14 mouse cellular contexts compared by ENCODE assay signal in the genomic region with DNA sequence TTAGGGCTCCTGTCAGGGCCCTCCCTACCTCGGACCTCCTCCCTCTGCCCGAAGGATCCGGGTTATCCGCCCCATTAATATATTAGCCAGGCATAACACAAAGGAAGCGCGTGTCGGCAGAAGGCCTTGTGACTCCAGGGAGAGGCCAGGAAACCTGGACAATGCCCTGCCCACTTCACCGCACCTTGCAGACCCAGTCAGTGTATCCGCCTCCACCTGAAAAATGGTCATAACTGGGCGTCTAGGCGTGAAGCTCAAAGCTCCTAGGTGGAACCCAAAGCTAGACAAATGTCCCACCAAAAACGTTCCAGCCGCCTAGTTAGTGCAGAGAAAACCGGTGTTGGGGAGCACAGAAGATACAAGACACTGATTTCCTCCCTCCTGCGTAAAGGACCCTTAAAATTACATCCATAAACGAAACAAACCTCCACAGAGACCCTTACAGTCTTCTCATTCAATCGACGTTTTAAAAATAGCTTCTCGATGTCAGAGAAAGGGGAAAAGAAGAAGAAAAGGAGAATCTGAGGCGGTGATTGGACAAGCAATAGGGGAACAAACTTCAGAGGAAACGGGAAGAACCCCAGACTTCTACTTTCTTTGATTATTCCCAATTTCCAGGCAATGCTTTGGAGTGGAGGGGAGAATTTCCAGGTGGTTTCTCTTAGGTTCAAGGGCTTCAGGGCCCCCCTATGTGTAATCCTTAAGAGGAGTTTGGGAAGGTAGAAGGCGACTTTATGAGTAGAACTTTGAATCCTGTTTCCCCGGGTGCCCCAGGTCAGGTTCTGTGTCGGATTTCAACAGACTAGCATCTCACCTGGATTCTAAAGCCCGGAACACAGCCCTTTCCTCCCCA. TPM values are rescaled to one million over a fixed set of nuclear protein-coding genes. Genes with fewer than 3 reads are reported as not detected.
DNase-seq lines count a peak whose midpoint lies in the region; ATAC-seq and TF ChIP-seq lines count a peak whose summit lies in the region.
"Had no signal": no experiment of that assay in that cellular context is flagged by ENCODE, and none has a peak within 500 bp of the region (broad histone marks: within the 10 kb centered on the region; RNA-seq: fewer than 3 reads in every experiment).

No protein-coding gene starts in this region.

- peak; percentile 58 for DNase-seq in neural tube, embryonic 10.5 days (ENCODE audit: extremely low spot score, low spot score)
- peak; percentile 69 for DNase-seq in lung, adult 2 months
- no peak for DNase-seq in natural killer cell, adult 2 months (ENCODE audit: low spot score in 2 of 2)
- DNase-seq in left cerebral cortex, adult 11 months (ENCODE audit: low spot score), result no peak
- no peak for DNase-seq in layer of hippocampus, adult 2 months (ENCODE audit: low spot score in 2 of 2)
- DNase-seq: adrenal gland, adult 8-10 months; cerebellum, adult 11 months had no signal

- H3K27me3 ChIP-seq in neural tube, embryonic 15.5 days (replicated peaks), result peaks cover 87% of the 10 kb centered on the region
- H3K27me3 ChIP-seq in intestine, embryonic 15.5 days (replicated peaks), result peaks cover 47% of the 10 kb centered on the region
- H3K27me3 ChIP-seq in small intestine, adult 2 months (ENCODE audit: control insufficient read depth, insufficient read depth, low read length), result peaks cover 19% of the 10 kb centered on the region

- H3K27ac ChIP-seq in neural tube, embryonic 15.5 days (replicated peaks), result no peak overlapping the region
- peak overlapping the region; percentile 86 for H3K27ac ChIP-seq in intestine, embryonic 15.5 days
- peak overlapping the region; percentile 32; the same call in 1 of the 2 replicates for H3K27ac ChIP-seq in small intestine, adult 2 months (ENCODE audit: insufficient read depth, low read depth, low read length)
- no peak overlapping the region for H3K27ac ChIP-seq in layer of hippocampus, adult 2 months
- H3K27ac ChIP-seq: macrophage had no signal

- H3K4me3 ChIP-seq in neural tube, embryonic 15.5 days (replicated peaks), result no peak overlapping the region
- H3K4me3 ChIP-seq in intestine, embryonic 15.5 days (replicated peaks), result 0 out of 2 replicates have a peak overlapping the region, but pooled peaks have one; percentile 4
- no peak overlapping the region for H3K4me3 ChIP-seq in lung, adult 2 months (replicated peaks; ENCODE audit: extremely low read depth, low read depth, low read length)
- H3K4me3 ChIP-seq in small intestine, adult 2 months (ENCODE audit: low read depth, low read length), result peak overlapping the region; percentile 42
- no peak overlapping the region for H3K4me3 ChIP-seq in layer of hippocampus, adult 2 months

- WGBS in neural tube, embryonic 15.5 days, result 1% methylated on average over 25 of the region's 25 CpGs
- WGBS in intestine, embryonic 15.5 days, result 2% methylated on average over 25 of the region's 25 CpGs
- 5% methylated on average over 25 of the region's 25 CpGs for WGBS in lung, adult 2 months
- 4% methylated on average over 25 of the region's 25 CpGs for WGBS in small intestine, adult 2 months

- TF ChIP-seq POLR2A in lung, adult 2 months (IDR thresholded peaks at IDR 0.05; ENCODE audit: borderline replicate concordance, extremely low read depth, low read depth, low read length), result peak; percentile 23; the same call in 1 of the 2 replicates
- TF ChIP-seq POLR2A in small intestine, adult 2 months (IDR thresholded peaks at IDR 0.05; ENCODE audit: low read depth, low read length), result no peak

- no peak; the same call in 1 of the 2 replicates for ATAC-seq in neural tube, embryonic 15.5 days (ENCODE audit: low FRiP score)
- peak; percentile 64 for ATAC-seq in intestine, embryonic 15.5 days

- no peak overlapping the region for H3K9ac ChIP-seq in neural tube, embryonic 15.5 days (replicated peaks)
- H3K9ac ChIP-seq in intestine, embryonic 15.5 days, result no peak overlapping the region

- H3K9me3 ChIP-seq in neural tube, embryonic 15.5 days (replicated peaks), result no peaks in the 10 kb centered on the region
- no peaks in the 10 kb centered on the region for H3K9me3 ChIP-seq in intestine, embryonic 15.5 days

- no peaks in the 10 kb centered on the region for H3K36me3 ChIP-seq in neural tube, embryonic 15.5 days
- H3K36me3 ChIP-seq in intestine, embryonic 15.5 days, result no peaks in the 10 kb centered on the region
- no peaks in the 10 kb centered on the region for H3K36me3 ChIP-seq in small intestine, adult 2 months (ENCODE audit: control insufficient read depth, insufficient read depth, low read length)

- H3K4me2 ChIP-seq in neural tube, embryonic 15.5 days, result no peak overlapping the region
- H3K4me2 ChIP-seq in intestine, embryonic 15.5 days (replicated peaks), result peak overlapping the region; percentile 59

- H3K4me1 ChIP-seq in neural tube, embryonic 15.5 days, result peaks cover 6% of the 10 kb centered on the region; the same call in 1 of the 2 replicates
- peaks cover 8% of the 10 kb centered on the region for H3K4me1 ChIP-seq in intestine, embryonic 15.5 days (replicated peaks)
- peaks cover 3% of the 10 kb centered on the region; the same call in 1 of the 2 replicates for H3K4me1 ChIP-seq in lung, adult 2 months (ENCODE audit: control insufficient read depth, insufficient read depth, low read length)
- H3K4me1 ChIP-seq in small intestine, adult 2 months (ENCODE audit: control insufficient read depth, insufficient read depth, insufficient read length, low read length), result peaks cover 4% of the 10 kb centered on the region

- no peak for TF ChIP-seq CTCF in lung, adult 2 months (IDR thresholded peaks at IDR 0.05; ENCODE audit: insufficient read depth, low read length)
- no peak for TF ChIP-seq CTCF in small intestine, adult 2 months (IDR thresholded peaks at IDR 0.05; ENCODE audit: extremely low read depth, insufficient read length, insufficient replicate concordance, low read depth, low read length)
- TF ChIP-seq CTCF in layer of hippocampus, adult 2 months (conservative IDR thresholded peaks at IDR 0.05), result no peak

RNA-seq across cellular contexts. Expression of gene Foxa1, which starts 10.4 kb away (rescaled TPM):
- 0.40 and 1.1 TPM in 2 replicates for polyA plus RNA-seq in neural tube, embryonic 15.5 days (2015; fragmentation: Nextera tagmentation; extraction: Ambion mirVana)
- polyA plus RNA-seq in intestine, embryonic 15.5 days (2015; fragmentation: Nextera tagmentation; extraction: Ambion mirVana), result 6.4 and 8.9 TPM in 2 replicates
- 28.5 and 31.1 TPM in 2 replicates for polyA plus RNA-seq in lung, adult 2 months (2012; rRNA removed)
- 17.0 and 17.7 TPM in 2 replicates for polyA plus RNA-seq in small intestine, adult 2 months (2012; rRNA removed)
- not detected for total RNA-seq in layer of hippocampus, adult 2 months (2021)
- total RNA-seq: adrenal gland, adult 8-10 months; hematopoietic stem cell, adult 5-6 weeks; MEL; neutrophil, adult 5-6 weeks had no signal
- polyA plus RNA-seq: macrophage had no signal

RNA-seq across cellular contexts. Expression of gene Ttc6, which starts 27.6 kb away (rescaled TPM):
- polyA plus RNA-seq in neural tube, embryonic 15.5 days (2015; fragmentation: Nextera tagmentation; extraction: Ambion mirVana), result 0.75 and 0.83 TPM in 2 replicates
- polyA plus RNA-seq in intestine, embryonic 15.5 days (2015; fragmentation: Nextera tagmentation; extraction: Ambion mirVana), result 0.71 and 0.92 TPM in 2 replicates
- polyA plus RNA-seq in lung, adult 2 months (2012; rRNA removed), result 3.5 and 5.2 TPM in 2 replicates
- polyA plus RNA-seq in small intestine, adult 2 months (2012; rRNA removed), result 0.72 and 1.3 TPM in 2 replicates
- total RNA-seq in layer of hippocampus, adult 2 months (2021), result under 1 TPM; 0.22 to 0.23 TPM
- total RNA-seq: adrenal gland, adult 8-10 months; hematopoietic stem cell, adult 5-6 weeks; MEL; neutrophil, adult 5-6 weeks had no signal
- polyA plus RNA-seq: macrophage had no signal

Comparison
In these comparisons a context has a peak if more than half of its experiments do, and no peak if none do; other contexts are left out.
1. DNase-seq: peak in neural tube, embryonic 10.5 days (single experiment) and lung, adult 2 months (single experiment); none in natural killer cell, adult 2 months (0 of 2), left cerebral cortex, adult 11 months (single experiment) and layer of hippocampus, adult 2 months (0 of 2).
2. H3K27ac ChIP-seq: peak in intestine, embryonic 15.5 days (single experiment) and small intestine, adult 2 months (single experiment); none in neural tube, embryonic 15.5 days (single experiment) and layer of hippocampus, adult 2 months (single experiment).
3. H3K4me3 ChIP-seq: peak in intestine, embryonic 15.5 days (single experiment) and small intestine, adult 2 months (single experiment); none in neural tube, embryonic 15.5 days (single experiment), lung, adult 2 months (single experiment) and layer of hippocampus, adult 2 months (single experiment).